Mouse (Mus musculus) heart, postnatal 4 days (tissue): ENCODE results near the gene Yars. TPM values are rescaled to one million over a fixed set of nuclear protein-coding genes. Genes with fewer than 3 reads are reported as not detected.

Source experiments
- DNase-seq: peaks from one replicate; pipeline ENCODE4 v3.0.0; 2021
- total RNA-seq, 2 experiments: library from RNA; stranded (reverse); gene quantifications; 2 replicates each; pipeline ENCODE4 v1.2.3; 2021

The Yars gene
- total RNA-seq = 10 to 100 TPM; 44.7 to 45.0 TPM

DNA sequence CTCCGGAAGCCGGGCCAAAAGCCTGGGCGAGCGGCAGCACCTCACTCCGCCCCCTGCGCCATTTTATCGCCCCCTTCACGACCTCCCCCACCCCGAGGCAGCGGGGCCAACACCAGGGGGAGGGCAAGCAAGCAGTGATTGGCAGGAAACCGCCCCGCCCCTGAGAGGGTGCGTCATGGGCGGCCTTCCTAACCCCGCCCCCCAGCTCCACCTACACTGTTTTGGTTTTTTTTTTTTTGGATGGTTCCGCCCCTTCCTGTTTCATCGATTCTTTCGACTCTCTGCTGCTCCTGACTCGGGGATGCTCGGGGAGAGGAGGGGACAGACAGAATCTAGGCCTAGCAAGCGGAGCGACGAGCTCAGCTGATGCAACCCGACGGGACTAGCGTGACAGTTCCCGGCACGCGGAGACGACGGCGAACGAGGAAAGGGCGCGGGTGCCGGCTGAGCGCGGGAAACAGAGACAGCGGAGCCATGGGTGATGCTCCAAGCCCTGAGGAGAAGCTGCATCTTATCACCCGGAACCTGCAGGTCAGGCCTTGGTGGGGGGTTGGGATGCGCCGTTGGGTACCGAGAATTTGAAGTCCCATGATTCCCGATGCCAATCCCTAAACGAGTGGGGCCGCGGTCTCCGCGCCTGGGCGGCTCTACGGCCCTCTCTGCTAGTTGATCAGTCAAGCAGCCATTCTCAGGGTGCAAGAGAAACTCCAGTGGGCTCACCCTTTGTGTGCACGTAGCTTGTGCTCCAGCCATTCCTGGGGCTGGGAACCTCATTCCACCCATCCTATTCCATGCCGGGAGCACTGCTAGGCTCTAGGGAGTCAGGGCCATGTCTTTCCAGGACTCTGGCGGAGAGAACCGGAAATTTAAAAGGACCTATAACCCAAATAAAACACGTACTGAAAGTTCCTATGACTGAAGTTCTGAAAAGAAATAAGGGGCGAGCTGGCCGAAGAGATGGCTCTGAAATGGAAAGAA is at the start of gene Yars, which contains the start of gene S100pbp:
Gene Yars (plus strand): TSS at position 219 of the 978 bp plus-strand sequence.
Gene S100pbp (minus strand): TSS at position 186 of the 978 bp plus-strand sequence.
- DNase-seq = peak; percentile 99

GRCm38 (mm10) chr4:129140808-129141207 is 48.8 kb upstream of the Yars start:
- DNase-seq = no peak

GRCm38 (mm10) chr4:129141560-129142438 is 47.8 kb upstream of the Yars start:
- DNase-seq = peak; percentile 65

DNA sequence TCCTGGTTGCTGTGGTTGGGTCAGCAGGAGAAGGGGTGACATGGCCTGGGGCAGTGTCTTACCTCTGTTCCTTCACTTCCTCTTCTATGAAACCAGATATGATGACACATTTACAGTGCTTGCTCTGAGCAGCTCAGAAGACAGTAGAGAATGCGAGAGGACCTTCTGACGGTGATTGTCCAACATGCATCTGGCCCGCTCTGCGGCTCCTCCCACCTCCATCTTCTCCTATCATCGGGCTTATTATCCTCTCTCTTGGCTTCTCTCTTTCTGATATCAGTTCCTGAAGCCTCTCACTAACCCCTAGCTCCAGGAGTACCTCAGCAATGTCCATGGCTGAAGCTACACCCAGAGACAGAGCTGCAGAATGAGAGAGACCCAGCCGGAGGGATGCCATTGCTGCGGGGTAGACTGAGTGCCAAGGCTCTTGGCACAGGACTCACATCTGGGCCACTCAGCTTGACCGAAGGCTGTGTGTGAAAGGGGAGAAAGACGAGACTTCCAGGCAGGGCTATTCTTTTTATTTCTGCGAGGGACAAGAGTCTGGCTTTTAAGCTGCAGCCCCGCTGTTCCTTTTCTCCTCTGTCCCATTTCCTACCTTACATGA is 47.0 kb upstream of the Yars start:
- DNase-seq = no peak

GRCm38 (mm10) chr4:129143509-129143908 is 46.1 kb upstream of the Yars start:
- no peak for DNase-seq

- no peak for DNase-seq
Observed at GRCm38 (mm10) chr4:129144401-129145367, 44.9 kb upstream of the Yars start.

- no peak for DNase-seq
Observed at GRCm38 (mm10) chr4:129145411-129145810, 44.1 kb upstream of the Yars start.

GRCm38 (mm10) chr4:129145943-129146342 is 43.6 kb upstream of the Yars start:
- DNase-seq = no peak

DNA sequence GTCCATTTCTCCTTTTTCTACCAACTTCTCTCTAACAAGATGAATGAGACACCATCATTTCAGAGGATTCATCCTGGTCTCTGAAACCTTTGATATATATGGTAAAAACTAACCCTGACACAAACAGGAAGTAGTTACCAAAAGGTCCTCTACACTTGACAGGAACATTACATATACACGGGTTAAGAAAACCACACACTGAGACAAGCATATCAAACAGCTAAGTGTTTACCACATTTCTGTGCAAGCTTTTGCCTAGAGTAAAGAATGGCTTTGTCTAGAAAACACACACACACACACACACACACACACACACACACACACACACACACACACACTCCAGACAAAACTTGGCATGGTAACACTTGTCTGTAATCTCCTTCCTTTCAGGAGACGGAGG is 43.2 kb upstream of the Yars start:
- DNase-seq = no peak

- DNase-seq = no peak
Observed at GRCm38 (mm10) chr4:129147552-129148103, 41.9 kb upstream of the Yars start.

DNA sequence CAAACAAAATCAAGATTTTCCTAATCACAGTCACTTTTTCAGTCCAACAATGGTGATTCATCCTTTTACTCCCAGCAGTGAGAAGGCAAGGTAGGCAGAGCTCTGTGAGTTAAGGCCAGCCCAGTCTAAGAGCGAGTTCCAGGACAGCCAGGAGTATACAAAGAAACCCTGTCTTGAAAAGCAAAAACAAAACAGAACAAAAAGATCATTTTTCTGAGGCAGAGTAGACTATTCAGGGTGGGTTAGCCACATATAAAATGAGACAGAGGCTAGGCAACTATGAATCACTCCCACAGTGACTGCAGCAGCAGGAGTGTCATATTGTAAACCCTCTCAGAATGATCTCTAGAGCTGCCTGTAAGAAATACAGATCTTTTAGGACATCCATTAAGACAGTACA is 40.2 kb upstream of the Yars start:
- DNase-seq = no peak

- no peak for DNase-seq
Observed at GRCm38 (mm10) chr4:129151276-129151811, 38.2 kb upstream of the Yars start.

DNA sequence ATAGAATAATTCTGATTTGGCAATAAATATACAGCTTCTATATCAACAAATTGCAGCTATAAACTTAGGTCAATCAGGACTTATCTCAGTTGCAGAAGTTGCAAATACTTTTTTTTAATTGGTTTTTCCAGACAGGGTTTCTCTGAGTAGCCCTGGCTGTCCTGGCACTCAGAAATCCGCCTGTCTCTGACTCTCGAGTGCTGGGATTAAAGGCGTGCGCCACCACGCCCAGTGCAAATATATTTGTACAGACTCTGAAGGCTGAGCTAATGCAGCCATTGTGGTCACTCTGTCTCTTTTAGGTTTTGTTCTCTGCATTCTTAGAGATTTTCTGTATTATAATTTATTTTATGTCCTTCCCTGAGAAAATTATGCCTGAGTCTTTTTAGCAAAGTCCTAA is 32.0 kb upstream of the Yars start:
- no peak for DNase-seq

DNA sequence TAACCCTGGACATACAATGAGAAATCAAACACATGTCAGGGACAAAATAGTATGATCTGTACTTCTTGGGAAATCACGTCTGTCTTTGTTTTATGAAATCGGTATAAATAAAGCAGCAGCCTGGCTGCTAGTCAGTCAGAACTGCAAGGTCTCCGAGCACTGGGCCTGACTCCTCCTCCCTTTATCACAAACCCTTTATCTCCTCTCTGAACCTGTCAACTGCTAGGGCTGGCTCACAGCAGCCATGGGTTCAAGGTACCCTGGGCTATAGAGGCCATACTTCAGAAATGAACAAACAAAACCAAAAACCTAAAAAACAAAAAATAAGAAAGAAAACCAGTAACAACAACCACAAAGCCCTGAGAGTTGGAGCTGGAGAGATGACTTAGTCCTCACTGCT is 31.0 kb upstream of the Yars start:
- DNase-seq = no peak

DNA sequence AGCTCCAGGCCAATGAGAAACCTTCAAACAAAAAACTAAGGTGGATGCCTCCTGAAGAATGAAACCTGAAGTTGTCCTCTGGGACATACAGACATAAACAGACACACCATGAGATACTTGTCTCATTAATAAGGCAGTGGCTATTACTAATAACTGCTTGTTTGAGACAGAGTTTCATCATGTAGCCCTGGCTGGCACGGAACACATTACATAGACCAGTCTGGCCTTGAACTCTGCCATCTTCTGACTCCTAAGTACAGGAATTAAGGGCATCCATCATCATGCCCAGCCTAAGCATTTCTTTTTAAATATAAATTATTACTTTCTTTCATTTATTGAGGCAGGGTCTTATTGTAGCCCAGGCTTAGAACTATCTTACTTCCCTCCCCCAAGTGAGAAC is 28.5 kb upstream of the Yars start:
- DNase-seq = no peak

- DNase-seq = no peak
Observed at GRCm38 (mm10) chr4:129161581-129162255, 27.8 kb upstream of the Yars start.

GRCm38 (mm10) chr4:129172529-129172928 is 17.0 kb upstream of the Yars start:
- DNase-seq = no peak

GRCm38 (mm10) chr4:129179560-129179959 is 10.0 kb upstream of the Yars start:
- no peak for DNase-seq

- no peak for DNase-seq
Observed at GRCm38 (mm10) chr4:129188041-129188659, 1.4 kb upstream of the Yars start.
